Mouse (Mus musculus): ENCODE measurements around the gene Tmem170b.
"Not testable (repeated sequence)": the region's sequence is repeated elsewhere in the genome, so short reads cannot be mapped to it uniquely, and the experiment has no call there.

Gene Tmem170b

DNA sequence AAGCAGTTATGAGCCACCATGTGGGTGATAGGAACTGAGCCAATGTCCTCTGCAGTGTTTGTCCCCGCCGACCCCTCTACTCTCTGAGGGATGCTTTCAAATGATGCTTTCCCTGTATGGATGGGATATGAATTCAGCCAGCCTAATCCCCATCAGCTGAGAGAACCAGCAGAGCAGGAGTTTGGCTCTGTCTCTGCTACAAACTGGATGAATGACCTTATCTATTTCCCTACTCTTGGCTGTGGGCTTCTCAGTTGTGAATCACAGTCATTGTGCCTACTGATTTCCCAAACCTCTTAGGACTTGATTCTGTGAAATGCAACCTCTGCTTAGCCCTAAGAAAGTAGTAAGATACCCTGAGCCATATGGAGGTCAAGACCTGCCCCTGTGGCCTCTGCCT lies 64.2 kb downstream of the Tmem170b start:
- no peak for DNase-seq (ENCODE audit: low spot score in 2 of 2)

DNA sequence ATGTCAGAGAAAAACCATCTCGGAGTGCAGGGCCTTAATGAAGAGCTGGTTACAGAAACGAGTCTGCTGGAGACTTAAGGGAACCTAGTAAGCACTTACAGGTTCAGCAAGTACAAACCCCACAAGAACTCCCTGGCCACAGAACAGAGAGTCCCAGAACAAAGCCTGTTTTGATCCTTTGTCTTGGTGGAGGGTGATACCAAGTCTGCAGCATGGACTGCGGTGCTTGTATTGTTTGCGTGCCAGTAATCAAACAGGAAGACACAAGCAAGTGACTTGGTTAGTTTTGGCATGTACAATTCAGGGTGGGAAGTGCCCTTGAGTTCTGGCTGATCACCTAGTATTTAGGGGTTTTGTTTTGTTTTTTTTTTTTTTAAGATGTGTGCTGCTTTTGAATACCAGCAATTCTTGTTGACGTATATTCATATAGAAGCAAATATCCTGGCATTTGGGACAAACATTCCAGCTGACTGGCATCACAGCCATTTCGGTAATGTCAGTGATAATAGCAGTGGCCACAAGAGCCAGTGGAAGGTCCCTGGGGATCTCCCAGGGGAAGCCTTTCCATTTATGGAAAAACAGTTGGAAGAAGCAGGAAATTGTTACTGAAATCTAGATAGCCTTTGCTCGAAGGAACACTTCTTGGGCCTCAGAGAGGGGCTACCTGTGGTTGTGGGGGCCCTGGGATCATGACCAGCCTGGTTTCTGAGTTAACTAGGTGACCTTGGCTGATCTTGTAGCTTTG lies 64.9 kb downstream of the Tmem170b start:
- DNase-seq (ENCODE audit: low spot score in 2 of 2) = no peak

DNA sequence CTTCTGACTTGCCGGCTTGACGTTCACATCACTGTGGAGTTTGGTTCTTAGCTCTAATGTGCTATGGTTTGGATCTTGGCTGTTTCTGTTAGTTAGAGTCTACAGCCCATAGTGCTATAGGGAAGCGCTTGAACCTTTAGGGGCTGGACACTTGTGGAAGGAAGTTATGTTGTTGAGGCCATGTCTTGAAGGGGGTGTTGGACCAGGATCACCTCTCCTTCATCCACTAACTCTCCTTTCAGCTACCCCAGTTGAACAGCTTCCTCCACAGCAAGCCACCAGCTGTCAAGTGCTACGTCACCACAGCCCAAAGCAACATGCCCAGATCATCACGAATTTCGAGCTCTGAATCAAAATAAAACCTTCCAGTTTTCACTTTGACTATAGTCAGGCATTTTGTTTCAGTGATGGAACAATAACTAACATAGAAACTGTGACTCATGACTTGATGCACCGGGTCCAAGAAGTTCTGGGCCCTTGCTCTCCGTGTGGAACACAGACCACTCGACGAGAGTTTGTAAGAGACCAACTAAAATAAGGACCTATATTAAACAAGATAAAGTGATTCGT lies 65.5 kb downstream of the Tmem170b start:
- no peak for DNase-seq (ENCODE audit: low spot score in 2 of 2)

DNA sequence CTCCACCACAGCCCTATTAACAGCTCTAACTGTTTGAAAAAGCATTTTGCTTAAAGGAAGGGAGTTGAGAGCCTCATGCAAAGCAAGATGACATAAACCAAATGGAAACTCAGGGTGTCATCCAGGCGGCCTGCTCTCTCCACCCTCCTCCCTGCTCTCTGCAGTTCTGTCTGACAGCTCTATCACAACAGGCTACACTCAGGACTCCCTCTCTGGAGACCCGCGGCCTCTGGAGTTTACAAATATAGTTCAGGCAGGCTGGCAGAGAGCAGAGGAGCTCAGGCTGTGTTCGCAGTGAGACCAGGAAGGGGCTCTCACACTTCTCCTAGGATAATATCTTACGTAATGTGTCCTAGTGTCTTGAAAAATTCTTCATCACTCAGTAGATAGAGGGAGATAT lies 67.2 kb downstream of the Tmem170b start:
- not testable (repeated sequence) for DNase-seq (ENCODE audit: low spot score in 2 of 2)

DNA sequence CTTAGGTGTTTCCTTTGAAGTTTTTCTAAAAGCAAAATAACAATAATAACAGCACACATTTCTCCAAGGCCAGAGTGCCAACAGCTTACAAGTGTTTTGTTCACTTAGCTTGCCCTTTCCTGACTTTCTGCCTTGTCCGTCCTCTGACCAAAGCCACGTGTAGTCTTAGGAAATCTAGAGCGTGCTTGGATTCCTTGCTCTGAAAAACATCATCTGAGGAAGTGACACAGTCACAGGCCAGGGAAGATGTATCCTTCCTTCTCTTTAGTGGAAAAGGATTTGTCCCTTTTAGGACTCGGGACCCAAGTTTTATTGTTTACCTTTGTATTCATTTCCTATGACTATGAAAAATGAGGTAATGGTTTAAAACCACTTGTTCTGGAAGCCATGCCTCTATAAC lies 67.8 kb downstream of the Tmem170b start:
- no peak for DNase-seq (ENCODE audit: low spot score in 2 of 2)

DNA sequence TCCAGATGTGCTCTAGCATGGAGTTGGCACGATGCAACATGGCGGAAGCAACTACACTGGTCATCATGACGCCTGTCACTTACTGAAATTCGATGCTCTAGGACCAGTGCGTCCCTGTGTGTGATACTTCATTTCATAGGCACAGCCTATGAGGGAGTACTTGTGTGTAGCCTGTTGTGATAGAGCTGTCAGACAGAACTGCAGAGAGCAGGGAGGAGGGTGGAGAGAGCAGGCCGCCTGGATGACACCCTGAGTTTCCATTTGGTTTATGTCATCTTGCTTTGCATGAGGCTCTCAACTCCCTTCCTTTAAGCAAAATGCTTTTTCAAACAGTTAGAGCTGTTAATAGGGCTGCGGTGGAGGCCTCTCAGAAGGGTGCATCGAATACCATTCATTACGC lies 68.9 kb downstream of the Tmem170b start:
- not testable (repeated sequence) for DNase-seq (ENCODE audit: low spot score in 2 of 2)

DNA sequence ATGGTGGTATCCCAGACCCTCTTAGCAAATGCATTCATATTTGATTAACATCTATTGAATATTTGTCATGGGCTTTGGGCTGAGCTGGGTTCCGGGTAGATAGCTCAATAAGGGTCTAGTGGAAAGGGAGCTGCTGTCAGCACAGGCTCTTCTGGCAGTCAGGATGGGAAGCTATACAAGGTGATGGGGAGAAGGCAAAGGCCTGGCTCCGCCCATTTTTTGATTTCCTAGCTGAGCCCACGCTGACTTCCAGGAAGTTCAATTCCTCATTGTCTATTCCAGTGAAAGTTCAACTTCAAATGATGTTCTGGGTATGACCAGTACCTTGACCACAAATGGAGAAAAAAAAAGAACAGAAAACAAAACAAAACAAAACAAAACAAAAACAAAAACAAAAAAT lies 69.8 kb downstream of the Tmem170b start:
- no peak for DNase-seq (ENCODE audit: low spot score in 2 of 2)

DNA sequence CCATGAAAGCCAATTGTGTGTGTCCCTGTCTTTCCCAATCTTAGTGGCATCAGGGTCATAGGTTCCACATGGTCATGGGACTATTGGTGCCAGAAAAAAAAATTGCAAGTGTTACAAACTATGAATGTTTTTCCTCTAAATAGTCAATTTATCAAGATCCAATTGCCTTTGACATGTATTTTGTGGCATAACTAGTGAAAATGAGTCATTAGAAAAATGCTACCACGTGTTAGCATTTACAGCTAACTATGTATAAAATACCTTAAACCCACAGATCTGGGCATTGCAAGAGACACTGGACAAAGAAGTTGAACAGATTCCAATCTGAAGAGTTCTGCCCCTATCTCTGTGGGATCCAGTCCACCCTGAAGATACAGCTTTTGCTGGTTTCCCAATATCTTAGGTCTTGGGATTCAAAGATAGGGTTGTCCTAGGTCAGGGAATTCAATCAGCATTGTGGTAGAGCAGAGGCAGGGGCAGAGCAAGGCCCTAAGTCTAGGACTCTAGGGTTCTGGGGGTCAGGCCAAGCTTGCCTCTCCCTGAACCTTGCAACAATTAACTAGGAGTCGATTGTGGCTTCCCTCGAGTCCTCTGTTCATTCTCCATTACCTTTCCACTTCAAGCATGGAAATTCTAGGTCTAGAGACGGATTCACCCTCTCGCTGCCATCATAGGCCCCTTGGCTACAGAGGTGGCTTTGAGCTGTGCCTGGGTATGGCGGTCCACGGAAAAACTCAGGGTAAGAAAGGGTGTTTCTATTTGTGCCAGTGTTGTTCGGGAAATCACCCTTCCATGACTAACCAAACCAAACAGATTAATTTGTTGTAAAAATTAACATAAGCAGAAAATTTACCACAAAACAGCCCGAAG lies 70.5 kb downstream of the Tmem170b start:
- no peak for DNase-seq (ENCODE audit: low spot score in 2 of 2)

DNA sequence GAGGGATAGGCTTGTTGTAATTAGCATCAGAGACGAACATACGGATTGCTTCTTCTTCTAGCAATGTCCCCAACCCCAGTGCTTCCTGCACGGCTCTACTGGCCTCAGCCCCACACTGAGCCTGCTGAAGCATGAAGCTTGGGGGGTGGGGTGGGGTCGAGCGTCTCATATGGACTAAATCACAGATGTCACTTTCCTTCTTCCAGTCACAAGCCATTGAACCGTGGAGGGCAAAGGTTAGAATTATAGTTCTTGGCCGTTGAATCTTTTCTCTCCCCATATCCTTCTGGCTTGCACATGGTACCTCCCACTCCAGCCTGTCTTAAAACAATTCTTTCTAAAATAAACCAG lies 71.1 kb downstream of the Tmem170b start:
- DNase-seq (ENCODE audit: low spot score in 2 of 2) = no peak

DNA sequence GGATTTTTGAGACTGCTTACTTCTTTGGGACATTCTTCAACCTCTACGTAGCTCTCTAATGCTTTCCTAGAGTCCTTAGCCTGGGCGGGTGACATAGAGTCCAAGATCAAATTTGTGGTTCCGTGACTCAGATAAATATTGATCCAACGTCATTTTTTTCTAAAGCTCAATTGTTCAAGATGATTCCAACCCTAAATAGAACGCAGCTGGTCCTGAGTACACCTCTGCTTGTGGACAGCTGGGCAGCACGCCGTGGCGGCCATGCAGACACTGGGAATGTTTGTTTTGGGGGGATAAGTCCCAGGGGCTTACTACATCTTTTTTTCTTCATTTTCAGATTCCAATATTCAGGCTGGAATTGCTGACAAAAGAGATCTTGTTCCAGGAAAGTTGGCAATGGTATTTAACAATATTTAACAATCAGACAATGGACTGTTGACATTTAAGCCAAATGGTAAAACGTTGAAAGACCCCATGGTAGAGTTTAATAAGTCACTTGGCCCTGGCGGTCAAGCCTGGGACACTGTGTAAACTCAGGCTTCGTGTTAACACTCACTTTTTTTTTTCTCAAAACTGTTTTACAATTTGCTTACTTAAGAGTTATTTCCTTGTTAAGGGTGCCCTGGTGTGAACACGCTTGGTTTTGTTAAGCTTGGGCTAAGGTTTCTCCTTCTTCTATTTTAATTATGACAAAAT lies 75.3 kb downstream of the Tmem170b start:
- no peak for DNase-seq (ENCODE audit: low spot score in 2 of 2)

DNA sequence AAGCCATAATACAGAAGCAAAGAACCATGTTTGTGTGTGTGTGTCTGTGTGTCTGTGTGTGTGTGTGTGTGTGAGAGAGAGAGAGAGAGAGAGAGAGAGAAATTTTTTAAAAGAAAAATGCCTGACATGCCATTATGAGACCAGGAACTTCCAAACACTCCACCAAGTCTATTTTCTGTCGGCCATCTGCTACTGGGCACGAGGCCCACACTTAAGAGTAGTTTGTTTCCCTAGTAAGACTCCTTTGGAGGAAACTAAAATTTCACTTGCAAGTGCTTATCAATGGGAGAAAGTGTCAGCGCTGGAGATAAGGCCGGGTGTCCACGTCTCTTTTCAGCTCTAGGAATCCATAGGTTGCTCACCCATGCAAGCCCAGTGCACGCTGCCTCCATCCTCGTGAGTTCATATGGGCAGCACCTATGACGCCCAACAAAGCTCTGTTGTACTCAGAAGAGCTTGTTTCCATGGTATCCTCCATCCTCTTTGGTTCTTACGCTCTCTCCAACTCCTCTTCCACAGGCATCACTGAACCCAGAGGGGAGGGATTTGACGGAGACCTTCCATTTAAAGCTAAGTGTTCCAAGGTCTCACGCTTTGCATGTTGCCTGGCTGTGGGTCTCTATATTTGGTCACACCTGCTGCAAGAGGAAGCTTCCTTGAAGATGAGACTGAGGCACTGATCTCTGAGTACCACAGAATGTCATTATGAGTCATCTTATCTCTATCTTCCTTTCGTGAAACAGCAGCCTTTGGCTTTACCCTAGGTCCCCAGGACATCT lies 76.8 kb downstream of the Tmem170b start:
- DNase-seq (ENCODE audit: low spot score in 2 of 2) = no peak

DNA sequence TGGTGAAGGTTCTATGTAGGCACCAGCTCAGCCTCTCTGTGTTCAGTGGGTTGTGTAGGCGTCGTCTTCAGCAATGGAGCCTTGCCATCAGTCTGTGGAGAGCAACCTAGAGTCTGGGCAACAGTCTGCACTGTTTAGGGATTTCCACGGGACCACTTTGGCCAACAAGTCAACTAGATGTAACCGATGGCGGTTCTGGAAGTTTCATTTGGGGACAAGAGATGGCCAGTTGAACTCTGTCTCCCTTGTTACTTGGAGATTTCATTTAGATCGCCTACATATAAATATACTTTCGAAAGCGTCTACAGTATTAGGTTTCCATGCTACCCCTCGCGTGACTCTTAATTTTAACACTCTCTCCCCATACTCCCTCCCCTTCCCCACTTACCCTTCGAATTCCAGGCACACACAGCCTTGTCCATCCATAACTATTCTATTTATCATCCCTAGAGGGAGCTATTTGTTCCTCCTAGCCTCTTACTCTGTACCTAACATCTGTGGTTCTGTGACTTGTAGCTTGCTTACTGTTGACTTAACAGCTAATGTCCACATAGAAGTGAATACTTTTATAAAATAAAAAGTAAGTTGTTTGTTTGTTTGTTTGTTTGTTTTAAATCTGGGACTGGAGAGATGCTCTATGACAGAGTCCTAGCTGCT lies 77.8 kb downstream of the Tmem170b start:
- no peak for DNase-seq (ENCODE audit: low spot score in 2 of 2)

DNA sequence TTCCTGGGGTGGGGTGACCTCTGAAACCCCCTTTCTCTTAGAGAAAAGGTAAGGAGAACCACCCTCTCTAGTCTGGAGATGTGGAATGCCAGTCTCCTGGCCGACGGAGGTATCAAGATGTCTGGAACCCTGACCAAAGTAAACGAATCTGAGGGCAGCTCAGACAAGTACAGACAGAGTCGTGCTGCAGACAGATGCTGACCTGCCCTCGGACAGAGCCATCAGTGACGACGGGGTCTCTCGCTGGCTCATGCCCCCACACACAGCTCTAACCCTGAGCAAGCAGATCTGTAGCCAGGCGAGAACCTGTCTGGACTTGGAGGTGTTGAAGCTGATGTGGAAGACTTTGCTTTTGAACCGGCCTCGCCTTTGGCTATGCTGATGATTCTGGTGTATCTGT lies 79.8 kb downstream of the Tmem170b start:
- no peak for DNase-seq (ENCODE audit: low spot score in 2 of 2)

DNA sequence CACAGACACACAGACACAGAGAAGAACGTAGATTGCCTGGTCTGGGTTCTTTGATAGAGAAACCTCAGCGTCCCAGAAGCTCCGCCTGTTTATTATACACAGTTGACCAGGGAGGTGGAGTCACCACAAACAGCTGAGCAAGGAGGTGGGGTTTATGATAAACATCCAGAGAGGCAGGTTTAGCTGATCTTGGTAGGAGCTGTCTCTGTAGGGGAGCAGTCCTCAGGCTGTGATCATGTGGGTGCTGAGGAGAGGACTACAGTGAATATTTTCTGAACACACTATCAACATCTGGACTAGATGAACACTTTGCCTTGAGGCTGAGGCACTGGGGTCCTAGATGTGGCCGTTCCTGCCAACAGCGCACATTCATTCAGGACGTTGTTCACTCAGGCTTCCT lies 83.3 kb downstream of the Tmem170b start:
- no peak for DNase-seq (ENCODE audit: low spot score in 2 of 2)

DNA sequence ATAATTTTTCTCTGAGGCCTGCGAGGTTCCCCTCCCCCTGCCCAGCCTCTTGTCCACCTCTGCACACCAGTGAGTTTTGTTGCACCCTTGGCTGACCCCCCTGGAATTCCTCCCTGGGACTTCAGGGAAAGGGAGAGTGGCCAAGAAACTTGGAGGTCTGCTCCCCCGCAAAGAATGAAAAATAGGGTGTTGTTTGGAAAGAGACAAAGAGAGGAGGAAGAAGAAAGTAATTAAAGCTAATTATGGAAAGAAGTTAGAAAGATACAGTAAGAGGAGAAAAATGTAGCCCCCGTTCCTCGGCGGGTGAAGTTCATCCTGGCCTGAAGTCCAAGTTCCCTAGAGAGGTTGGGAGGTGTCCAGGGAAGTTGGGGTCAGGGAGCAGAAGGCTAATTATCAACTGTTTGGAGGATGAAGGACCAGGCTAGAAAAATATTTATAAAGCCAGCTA lies 83.9 kb downstream of the Tmem170b start:
- no peak for DNase-seq (ENCODE audit: low spot score in 2 of 2)

Measured in thymus, postnatal 10 days (tissue).